Mouse (Mus musculus) stomach, embryonic 14.5 days (tissue): ENCODE measurements around the gene Plekhg3. TPM values are rescaled to one million over a fixed set of nuclear protein-coding genes. Genes with fewer than 3 reads are reported as not detected.

ENCODE experiments used
- ATAC-seq: fragments of 200-750 bp; cut with Nextera tagmentation; 2 replicates; pipeline ENCODE4 v1.8.0; 2017; ENCODE audit warnings: low read depth, moderate TSS enrichment; ENCODE audit not compliant: insufficient number of reproducible peaks, insufficient read depth, low FRiP score
- H3K27ac ChIP-seq: fragments of 300-500 bp; sonication (generic); 2 replicates; pipeline ENCODE4 v1.5.1; 2014; ENCODE audit warnings: mild to moderate bottlenecking, low read length, moderate library complexity, mixed read lengths
- H3K27me3 ChIP-seq: fragments of 300-500 bp; sonication (generic); 2 replicates; pipeline ENCODE4 v1.6.1; 2014; ENCODE audit warnings: low read length, control low read depth, mixed read lengths; ENCODE audit not compliant: control insufficient read depth, insufficient read depth
- H3K36me3 ChIP-seq: fragments of 300-500 bp; sonication (generic); 2 replicates; pipeline ENCODE4 v1.6.1; 2014; ENCODE audit warnings: mild to moderate bottlenecking, control low read depth, low read length, moderate library complexity, mixed read lengths; ENCODE audit not compliant: control insufficient read depth, insufficient read depth
- H3K4me1 ChIP-seq: fragments of 300-500 bp; sonication (generic); 2 replicates; pipeline ENCODE4 v1.6.1; 2014; ENCODE audit warnings: low read length, control low read depth, mixed read lengths; ENCODE audit not compliant: control insufficient read depth, insufficient read depth
- H3K4me2 ChIP-seq: fragments of 300-500 bp; sonication (generic); replicated peaks from 2 replicates; pipeline ENCODE4 v1.6.1; 2014; ENCODE audit warnings: low read depth, low read length, control low read depth
- H3K4me3 ChIP-seq: fragments of 300-500 bp; sonication (generic); 2 replicates; pipeline ENCODE4 v1.5.1; 2014; ENCODE audit warnings: low read depth, low read length, control low read depth
- H3K9ac ChIP-seq: fragments of 300-500 bp; sonication (generic); replicated peaks from 2 replicates; pipeline ENCODE4 v1.6.1; 2014; ENCODE audit warnings: low read depth, mild to moderate bottlenecking, control low read depth, low read length, moderate library complexity, mixed read lengths
- H3K9me3 ChIP-seq: fragments of 300-500 bp; sonication (generic); 2 replicates; pipeline ENCODE4 v1.6.1; 2016; ENCODE audit warnings: low read depth, low read length, control low read depth; ENCODE audit not compliant: control insufficient read depth
- WGBS: fragments of 180-500 bp; shearing (Covaris S2); extraction: QIAGEN DNeasy Blood & Tissue Kit; methylation state at CpG from one replicate; pipeline ENCODE4 v1.1.7; 2014; 5-methylcytosine and 5-hydroxymethylcytosine counted together
- polyA plus RNA-seq: library from polyadenylated mRNA; unstranded; fragments of >200 nt; fragmentation: Nextera tagmentation; extraction: Ambion mirVana; gene quantifications from 2 replicates; pipeline ENCODE4 v1.2.1, GENCODE M21; 2014

Plekhg3 gene
- polyA plus RNA-seq, 1 experiment from 2014 or later = 13.8 TPM

- no peak overlapping the region for H3K9ac ChIP-seq
- no peak for ATAC-seq
- H3K9me3 ChIP-seq = no peaks in the 10 kb centered on the region
- H3K4me1 ChIP-seq = peaks cover 3% of the 10 kb centered on the region; the same call in 1 of the 2 replicates
- H3K4me3 ChIP-seq = no peak overlapping the region
- 30% methylated on average over 12 of the region's 12 CpGs for WGBS
- no peaks in the 10 kb centered on the region for H3K36me3 ChIP-seq
- no peak overlapping the region for H3K27ac ChIP-seq
- 0 out of 2 replicates have a peak overlapping the region, but pooled peaks have one; percentile 6 for H3K4me2 ChIP-seq
- H3K27me3 ChIP-seq = no peaks in the 10 kb centered on the region
Measured at GRCm38 (mm10) chr12:76496324-76496723, 34.4 kb upstream of the Plekhg3 start.

GRCm38 (mm10) chr12:76499276-76499675 is 31.4 kb upstream of the Plekhg3 start:
- Histone ChIP-seq H3K4me3 (no peak overlapping the region), H3K27me3 (no peaks in the 10 kb centered on the region), H3K4me2 (no peak overlapping the region), H3K36me3 (no peaks in the 10 kb centered on the region), H3K4me1 (no peaks in the 10 kb centered on the region), H3K9ac (no peak overlapping the region), H3K27ac (no peak overlapping the region), H3K9me3 (no peaks in the 10 kb centered on the region)
- 81% methylated on average over 9 of the region's 9 CpGs for WGBS
- no peak for ATAC-seq

- Histone ChIP-seq H3K27ac (no peak overlapping the region), H3K36me3 (no peaks in the 10 kb centered on the region), H3K4me2 (no peak overlapping the region), H3K27me3 (no peaks in the 10 kb centered on the region), H3K9me3 (no peaks in the 10 kb centered on the region), H3K4me3 (no peak overlapping the region), H3K9ac (no peak overlapping the region), H3K4me1 (no peaks in the 10 kb centered on the region)
- no peak for ATAC-seq
- WGBS = 73% methylated on average over 6 of the region's 6 CpGs
Measured at GRCm38 (mm10) chr12:76500055-76500454, 30.6 kb upstream of the Plekhg3 start.

- no peak overlapping the region for H3K4me2 ChIP-seq
- no peak overlapping the region for H3K27ac ChIP-seq
- no peaks in the 10 kb centered on the region for H3K9me3 ChIP-seq
- ATAC-seq = peak; percentile 38; the same call in 1 of the 2 replicates
- no peaks in the 10 kb centered on the region for H3K27me3 ChIP-seq
- H3K4me3 ChIP-seq = no peak overlapping the region
- H3K36me3 ChIP-seq = no peaks in the 10 kb centered on the region
- no peak overlapping the region for H3K9ac ChIP-seq
- H3K4me1 ChIP-seq = no peaks in the 10 kb centered on the region
- 72% methylated on average over 2 of the region's 3 CpGs for WGBS
Measured at GRCm38 (mm10) chr12:76500896-76501295, 29.8 kb upstream of the Plekhg3 start.

GRCm38 (mm10) chr12:76502981-76503380 is 27.7 kb upstream of the Plekhg3 start:
- no peak overlapping the region for H3K4me2 ChIP-seq
- H3K4me1 ChIP-seq = peaks cover 10% of the 10 kb centered on the region
- peak; percentile 66 for ATAC-seq
- no peaks in the 10 kb centered on the region for H3K9me3 ChIP-seq
- H3K9ac ChIP-seq = no peak overlapping the region
- 44% methylated on average over 5 of the region's 5 CpGs for WGBS
- H3K4me3 ChIP-seq = no peak overlapping the region
- H3K27ac ChIP-seq = peak overlapping the region; percentile 33; the same call in 1 of the 2 replicates
- H3K36me3 ChIP-seq = no peaks in the 10 kb centered on the region
- no peaks in the 10 kb centered on the region for H3K27me3 ChIP-seq

GRCm38 (mm10) chr12:76506522-76506921 is 24.2 kb upstream of the Plekhg3 start:
- H3K4me2 ChIP-seq = no peak overlapping the region
- H3K4me3 ChIP-seq = no peak overlapping the region
- WGBS = 51% methylated on average over 2 of the region's 2 CpGs
- no peaks in the 10 kb centered on the region for H3K36me3 ChIP-seq
- ATAC-seq = peak; percentile 31; the same call in 1 of the 2 replicates
- peak overlapping the region; percentile 71 for H3K27ac ChIP-seq
- H3K9ac ChIP-seq = no peak overlapping the region
- H3K9me3 ChIP-seq = no peaks in the 10 kb centered on the region
- H3K4me1 ChIP-seq = peaks cover 10% of the 10 kb centered on the region
- no peaks in the 10 kb centered on the region for H3K27me3 ChIP-seq

GRCm38 (mm10) chr12:76507791-76508190 is 22.9 kb upstream of the Plekhg3 start:
- Histone ChIP-seq H3K9me3 (no peaks in the 10 kb centered on the region), H3K4me3 (no peak overlapping the region), H3K4me2 (no peak overlapping the region), H3K27ac (no peak overlapping the region), H3K36me3 (no peaks in the 10 kb centered on the region), H3K9ac (no peak overlapping the region), H3K27me3 (no peaks in the 10 kb centered on the region), H3K4me1 (peaks cover 10% of the 10 kb centered on the region)
- WGBS = 76% methylated on average over 5 of the region's 5 CpGs
- no peak for ATAC-seq

- WGBS = 79% methylated on average over 7 of the region's 7 CpGs
- Histone ChIP-seq H3K4me3 (no peak overlapping the region), H3K27ac (no peak overlapping the region), H3K9ac (no peak overlapping the region), H3K27me3 (no peaks in the 10 kb centered on the region), H3K36me3 (no peaks in the 10 kb centered on the region), H3K4me1 (peaks cover 10% of the 10 kb centered on the region), H3K9me3 (no peaks in the 10 kb centered on the region), H3K4me2 (no peak overlapping the region)
- no peak for ATAC-seq
Measured at GRCm38 (mm10) chr12:76508909-76509440, 21.7 kb upstream of the Plekhg3 start.

GRCm38 (mm10) chr12:76512731-76513130 is 18.0 kb upstream of the Plekhg3 start:
- H3K4me1 ChIP-seq = no peaks in the 10 kb centered on the region
- no peak overlapping the region for H3K4me2 ChIP-seq
- H3K27me3 ChIP-seq = no peaks in the 10 kb centered on the region
- no peaks in the 10 kb centered on the region for H3K36me3 ChIP-seq
- H3K4me3 ChIP-seq = no peak overlapping the region
- 48% methylated on average over 1 of the region's 1 CpGs for WGBS
- H3K9ac ChIP-seq = no peak overlapping the region
- no peaks in the 10 kb centered on the region for H3K9me3 ChIP-seq
- ATAC-seq = no peak
- H3K27ac ChIP-seq = no peak overlapping the region
